Mouse (Mus musculus): ENCODE measurements at regions not wholly inside any gene's neighbourhood (a gene's known extent, or its start where the extent isn't known, plus 50 kb on each side); places are given as distances from the start of the nearest gene placed in this dataset.

- no peaks in the 10 kb centered on the region for H3K27me3 ChIP-seq (replicated peaks)
- WGBS: 81% methylated on average over 2 of the region's 2 CpGs
- no peak overlapping the region for H3K9ac ChIP-seq
- no peak for ATAC-seq (ENCODE audit: low FRiP score, low read depth)
- no peak overlapping the region for H3K4me2 ChIP-seq (replicated peaks)
- H3K27ac ChIP-seq: no peak overlapping the region
- H3K9me3 ChIP-seq: no peaks in the 10 kb centered on the region
- no peaks in the 10 kb centered on the region for H3K4me1 ChIP-seq
- no peak overlapping the region for H3K4me3 ChIP-seq
- no peaks in the 10 kb centered on the region for H3K36me3 ChIP-seq
Observed at GRCm38 (mm10) chr1:124339444-124339843, 294.1 kb upstream of the Dpp10 start.

- no peaks in the 10 kb centered on the region for H3K4me1 ChIP-seq
- H3K4me2 ChIP-seq (replicated peaks): no peak overlapping the region
- no peak overlapping the region for H3K4me3 ChIP-seq
- ATAC-seq (ENCODE audit: low FRiP score, low read depth): no peak
- H3K36me3 ChIP-seq: no peaks in the 10 kb centered on the region
- H3K9ac ChIP-seq: no peak overlapping the region
- H3K27ac ChIP-seq: no peak overlapping the region
- no peaks in the 10 kb centered on the region for H3K27me3 ChIP-seq (replicated peaks)
- no peaks in the 10 kb centered on the region for H3K9me3 ChIP-seq
Observed at GRCm38 (mm10) chr1:124338648-124339047, 293.3 kb upstream of the Dpp10 start.

- Histone ChIP-seq H3K36me3 (no peaks in the 10 kb centered on the region), H3K4me2 (replicated peaks) (no peak overlapping the region), H3K9me3 (no peaks in the 10 kb centered on the region), H3K27me3 (replicated peaks) (no peaks in the 10 kb centered on the region), H3K4me1 (no peaks in the 10 kb centered on the region), H3K4me3 (no peak overlapping the region), H3K27ac (no peak overlapping the region), H3K9ac (no peak overlapping the region)
- peak; percentile 87 for ATAC-seq (ENCODE audit: low FRiP score, low read depth)
- WGBS: 72% methylated on average over 3 of the region's 3 CpGs
Observed at GRCm38 (mm10) chr1:124332294-124332693, 286.9 kb upstream of the Dpp10 start.
